Mouse (Mus musculus): ENCODE results near the gene Ccdc3. TPM values are rescaled to one million over a fixed set of nuclear protein-coding genes. Genes with fewer than 3 reads are reported as not detected.

Gene Ccdc3
- polyA plus RNA-seq, 1 experiment from 2014 or later, result 6.6 TPM

DNA sequence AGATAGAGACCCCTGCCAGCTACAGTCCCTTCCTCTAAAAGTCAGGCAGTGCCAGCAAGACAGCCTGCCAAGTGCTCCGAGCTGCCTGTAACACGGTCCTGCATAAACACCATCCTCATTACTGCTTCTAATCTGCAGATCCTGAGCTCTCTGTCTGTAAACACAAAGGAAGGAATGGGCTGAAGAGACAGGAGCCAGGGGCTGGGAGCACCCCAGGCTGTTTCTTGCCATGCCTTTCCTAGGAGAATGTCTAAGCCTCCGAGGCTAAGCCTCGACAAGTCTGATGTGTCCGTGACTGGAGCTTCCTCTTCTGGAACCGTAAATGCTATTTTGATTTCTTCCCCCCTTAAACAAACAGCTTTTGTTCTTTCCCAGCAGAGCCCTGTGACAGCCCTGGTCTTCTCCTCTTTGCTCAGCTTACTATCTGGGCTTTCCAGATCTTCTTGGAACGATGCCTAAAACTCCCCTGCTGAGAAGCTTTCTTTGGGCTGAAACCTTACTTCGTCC, 24.7 kb upstream of the Ccdc3 start:
- Histone ChIP-seq H3K9ac (ENCODE audit: low read depth, low read length) (no peak overlapping the region), H3K4me2 (ENCODE audit: low read length) (no peak overlapping the region)
- WGBS, result 9% methylated on average over 8 of the region's 8 CpGs

DNA sequence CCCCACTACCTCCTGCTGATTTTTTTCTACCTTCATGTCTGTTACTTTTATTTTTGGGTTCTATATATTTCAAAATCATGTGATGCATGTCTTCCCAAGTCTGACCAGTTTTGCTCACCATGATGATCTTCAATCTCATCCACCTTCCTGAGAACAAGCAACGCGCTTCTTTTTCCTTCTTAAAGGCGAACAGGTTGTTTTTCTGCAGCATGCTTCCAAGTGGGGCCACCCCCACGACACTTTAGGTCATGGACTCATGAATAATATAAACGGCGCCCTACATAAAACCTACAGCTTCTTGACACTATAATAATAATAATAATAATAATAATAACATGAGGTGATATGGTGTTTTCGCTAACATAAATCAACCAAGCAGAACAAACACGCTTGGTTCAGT, 23.2 kb upstream of the Ccdc3 start:
- no peaks in the 10 kb centered on the region for H3K36me3 ChIP-seq (ENCODE audit: control insufficient read depth, insufficient read depth, low read length)
- no peak overlapping the region for H3K4me3 ChIP-seq (ENCODE audit: low read depth, low read length)
- no peak overlapping the region for H3K27ac ChIP-seq (ENCODE audit: low read length)
- ATAC-seq, result no peak
- H3K4me2 ChIP-seq (ENCODE audit: low read length), result no peak overlapping the region
- WGBS, result 96% methylated on average over 8 of the region's 8 CpGs
- no peaks in the 10 kb centered on the region for H3K27me3 ChIP-seq (ENCODE audit: control insufficient read depth, insufficient read depth, low read depth, low read length)
- no peak overlapping the region for H3K9ac ChIP-seq (ENCODE audit: low read depth, low read length)
- H3K9me3 ChIP-seq (replicated peaks; ENCODE audit: control insufficient read depth, low read length, poor library complexity, severe bottlenecking), result no peaks in the 10 kb centered on the region
- H3K4me1 ChIP-seq (ENCODE audit: control insufficient read depth, insufficient read depth, low read length), result peaks cover 14% of the 10 kb centered on the region

More for the DNA sequence above, 24.7 kb upstream of the Ccdc3 start:
- ATAC-seq, result peak; percentile 59
- no peaks in the 10 kb centered on the region for H3K36me3 ChIP-seq (ENCODE audit: control insufficient read depth, insufficient read depth, low read length)
- no peaks in the 10 kb centered on the region for H3K27me3 ChIP-seq (ENCODE audit: control insufficient read depth, insufficient read depth, low read depth, low read length)
- no peaks in the 10 kb centered on the region for H3K9me3 ChIP-seq (replicated peaks; ENCODE audit: control insufficient read depth, low read length, poor library complexity, severe bottlenecking)
- peak overlapping the region; percentile 69 for H3K27ac ChIP-seq (ENCODE audit: low read length)
- H3K4me3 ChIP-seq (ENCODE audit: low read depth, low read length), result no peak overlapping the region
- H3K4me1 ChIP-seq (ENCODE audit: control insufficient read depth, insufficient read depth, low read length), result peaks cover 14% of the 10 kb centered on the region

DNA sequence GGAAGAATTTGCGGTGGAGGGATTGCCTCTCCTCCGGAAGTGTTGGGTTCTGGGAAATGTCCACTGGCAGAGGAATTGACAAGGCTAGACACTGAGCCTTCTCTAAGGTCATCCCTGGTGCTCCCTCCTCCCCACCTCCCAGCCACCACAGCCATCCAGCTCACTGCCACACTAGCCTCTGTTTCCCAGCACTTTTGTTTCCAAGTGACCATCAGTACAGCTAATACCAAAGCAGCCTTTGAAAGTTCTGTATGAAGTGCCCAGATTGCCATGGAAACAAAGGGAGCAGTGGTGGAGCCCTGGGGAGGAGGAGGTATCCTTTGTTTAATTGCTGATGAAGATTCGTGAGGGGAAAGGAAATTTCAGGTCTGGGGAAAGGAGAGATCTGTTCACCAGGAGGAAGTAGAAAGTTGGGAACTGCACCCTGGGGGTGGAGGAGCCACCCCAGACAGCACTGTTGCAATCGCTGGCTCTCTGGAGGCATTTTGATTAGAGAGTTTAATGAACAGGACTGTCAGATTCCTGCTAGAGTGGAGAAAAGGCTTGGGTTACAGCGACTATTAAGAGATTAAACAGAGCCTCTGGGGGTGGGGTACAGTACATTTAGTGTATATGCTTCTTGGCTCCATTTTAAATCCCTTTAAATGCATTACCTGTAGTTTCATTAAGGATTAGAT, 20.6 kb upstream of the Ccdc3 start:
- H3K27ac ChIP-seq (ENCODE audit: low read length), result peak overlapping the region; percentile 70; the same call in 1 of the 2 replicates
- no peak overlapping the region for H3K4me3 ChIP-seq (ENCODE audit: low read depth, low read length)
- no peaks in the 10 kb centered on the region for H3K9me3 ChIP-seq (replicated peaks; ENCODE audit: control insufficient read depth, low read length, poor library complexity, severe bottlenecking)
- ATAC-seq, result peak; percentile 88
- no peaks in the 10 kb centered on the region for H3K27me3 ChIP-seq (ENCODE audit: control insufficient read depth, insufficient read depth, low read depth, low read length)
- peaks cover 14% of the 10 kb centered on the region for H3K4me1 ChIP-seq (ENCODE audit: control insufficient read depth, insufficient read depth, low read length)
- no peaks in the 10 kb centered on the region for H3K36me3 ChIP-seq (ENCODE audit: control insufficient read depth, insufficient read depth, low read length)
- peak overlapping the region; percentile 15; the same call in 1 of the 2 replicates for H3K4me2 ChIP-seq (ENCODE audit: low read length)
- WGBS, result 19% methylated on average over 5 of the region's 5 CpGs
- no peak overlapping the region for H3K9ac ChIP-seq (ENCODE audit: low read depth, low read length)

DNA sequence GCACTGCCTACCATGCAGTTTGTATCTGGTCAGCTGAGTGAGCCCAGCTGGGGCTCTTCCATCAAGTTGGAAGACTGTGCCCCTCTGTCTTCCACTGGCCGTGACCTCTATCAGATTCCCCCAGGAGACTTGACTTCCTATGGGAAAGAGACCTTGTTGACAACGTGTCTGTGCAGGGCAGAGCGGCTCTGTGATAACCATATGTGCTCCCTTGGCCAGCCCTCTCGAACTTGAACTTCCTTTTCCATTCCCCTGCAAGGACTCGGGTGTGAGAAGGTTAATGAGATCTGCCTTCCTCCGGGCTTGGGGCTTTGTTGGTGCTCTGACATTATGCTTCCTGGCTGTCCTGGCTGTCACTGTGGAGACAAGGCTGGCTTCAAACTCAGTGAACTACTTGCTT, 12.1 kb upstream of the Ccdc3 start:
- H3K36me3 ChIP-seq (ENCODE audit: control insufficient read depth, insufficient read depth, low read length), result no peaks in the 10 kb centered on the region
- 36% methylated on average over 6 of the region's 6 CpGs for WGBS
- H3K4me3 ChIP-seq (ENCODE audit: low read depth, low read length), result no peak overlapping the region
- H3K4me1 ChIP-seq (ENCODE audit: control insufficient read depth, insufficient read depth, low read length), result no peaks in the 10 kb centered on the region
- H3K27ac ChIP-seq (ENCODE audit: low read length), result no peak overlapping the region
- H3K9me3 ChIP-seq (replicated peaks; ENCODE audit: control insufficient read depth, low read length, poor library complexity, severe bottlenecking), result no peaks in the 10 kb centered on the region
- no peak overlapping the region for H3K9ac ChIP-seq (ENCODE audit: low read depth, low read length)
- no peaks in the 10 kb centered on the region for H3K27me3 ChIP-seq (ENCODE audit: control insufficient read depth, insufficient read depth, low read depth, low read length)
- H3K4me2 ChIP-seq (ENCODE audit: low read length), result no peak overlapping the region
- ATAC-seq, result no peak

DNA sequence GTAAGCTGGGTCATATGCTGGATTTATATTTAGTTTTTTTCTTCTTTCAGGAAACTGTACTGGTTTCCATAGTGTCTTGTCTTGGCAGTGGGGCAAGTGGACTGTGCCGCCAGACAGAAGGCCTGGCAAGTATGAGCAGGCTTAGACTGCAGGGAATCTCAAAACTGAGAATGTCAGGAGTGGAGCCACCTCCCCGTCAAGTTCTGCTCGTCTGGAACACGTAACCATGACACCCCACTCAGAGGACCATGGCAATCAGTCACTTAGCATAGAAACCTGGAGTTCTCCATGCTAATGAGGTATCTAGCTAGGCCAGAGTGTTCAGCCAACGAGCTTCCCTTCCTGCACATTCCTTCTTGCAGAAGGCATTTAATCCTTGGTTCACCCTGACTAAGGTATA, 10.2 kb upstream of the Ccdc3 start:
- no peak overlapping the region for H3K9ac ChIP-seq (ENCODE audit: low read depth, low read length)
- H3K4me3 ChIP-seq (ENCODE audit: low read depth, low read length), result no peak overlapping the region
- no peaks in the 10 kb centered on the region for H3K36me3 ChIP-seq (ENCODE audit: control insufficient read depth, insufficient read depth, low read length)
- WGBS, result 72% methylated on average over 5 of the region's 5 CpGs
- H3K4me2 ChIP-seq (ENCODE audit: low read length), result no peak overlapping the region
- no peaks in the 10 kb centered on the region for H3K27me3 ChIP-seq (ENCODE audit: control insufficient read depth, insufficient read depth, low read depth, low read length)
- ATAC-seq, result 0 out of 2 replicates have a peak, but pooled peaks have one; percentile 17
- H3K9me3 ChIP-seq (replicated peaks; ENCODE audit: control insufficient read depth, low read length, poor library complexity, severe bottlenecking), result no peaks in the 10 kb centered on the region
- no peak overlapping the region for H3K27ac ChIP-seq (ENCODE audit: low read length)
- no peaks in the 10 kb centered on the region for H3K4me1 ChIP-seq (ENCODE audit: control insufficient read depth, insufficient read depth, low read length)

DNA sequence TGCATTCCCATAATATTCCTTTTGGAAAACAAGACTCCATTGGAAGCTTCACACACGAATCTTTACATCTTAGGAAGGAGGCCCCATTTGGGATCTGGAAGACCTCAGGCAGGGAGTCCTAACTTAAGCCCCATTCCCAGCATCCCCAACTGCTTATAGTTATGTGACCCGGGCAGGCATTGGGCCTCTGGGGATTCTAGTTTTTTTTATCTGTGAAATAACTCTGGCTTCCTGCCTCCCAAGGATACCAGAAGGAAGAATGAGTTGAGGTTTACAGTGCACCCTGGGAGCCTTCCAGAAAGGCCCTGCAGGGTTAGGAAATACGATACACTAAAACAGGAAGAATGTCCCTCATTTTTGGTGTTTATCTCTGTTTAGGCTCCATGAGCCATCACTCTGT, 8.5 kb upstream of the Ccdc3 start:
- Histone ChIP-seq H3K4me3 (ENCODE audit: low read depth, low read length) (no peak overlapping the region), H3K4me1 (ENCODE audit: control insufficient read depth, insufficient read depth, low read length) (no peaks in the 10 kb centered on the region), H3K36me3 (ENCODE audit: control insufficient read depth, insufficient read depth, low read length) (no peaks in the 10 kb centered on the region), H3K27me3 (ENCODE audit: control insufficient read depth, insufficient read depth, low read depth, low read length) (no peaks in the 10 kb centered on the region), H3K4me2 (ENCODE audit: low read length) (no peak overlapping the region), H3K9ac (ENCODE audit: low read depth, low read length) (no peak overlapping the region), H3K9me3 (replicated peaks; ENCODE audit: control insufficient read depth, low read length, poor library complexity, severe bottlenecking) (no peaks in the 10 kb centered on the region), H3K27ac (ENCODE audit: low read length) (no peak overlapping the region)
- no peak for ATAC-seq
- 57% methylated on average over 3 of the region's 3 CpGs for WGBS

DNA sequence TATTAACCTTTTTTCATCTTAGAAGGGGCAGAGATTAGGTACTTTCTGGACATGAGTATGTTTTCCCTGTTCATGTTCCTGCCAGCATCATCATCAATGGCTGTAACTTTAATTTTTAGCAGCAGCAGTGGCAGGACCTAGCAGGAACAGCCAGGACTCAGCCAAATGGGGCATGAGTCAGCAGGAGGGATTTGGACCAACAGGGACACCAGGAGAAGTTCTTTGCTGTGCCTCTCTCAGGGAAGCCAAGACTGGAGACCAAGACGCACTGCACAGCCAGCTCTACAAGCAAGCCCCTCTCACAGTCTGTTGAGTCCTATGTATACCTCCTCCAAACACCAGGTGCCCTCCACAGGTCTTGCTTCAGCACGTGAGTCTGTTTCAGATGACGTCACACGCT, 5.5 kb upstream of the Ccdc3 start:
- Histone ChIP-seq H3K4me3 (ENCODE audit: low read depth, low read length) (no peak overlapping the region), H3K9me3 (replicated peaks; ENCODE audit: control insufficient read depth, low read length, poor library complexity, severe bottlenecking) (no peaks in the 10 kb centered on the region), H3K4me1 (ENCODE audit: control insufficient read depth, insufficient read depth, low read length) (no peaks in the 10 kb centered on the region), H3K9ac (ENCODE audit: low read depth, low read length) (no peak overlapping the region), H3K27ac (ENCODE audit: low read length) (no peak overlapping the region), H3K27me3 (ENCODE audit: control insufficient read depth, insufficient read depth, low read depth, low read length) (peaks cover 3% of the 10 kb centered on the region), H3K4me2 (ENCODE audit: low read length) (no peak overlapping the region), H3K36me3 (ENCODE audit: control insufficient read depth, insufficient read depth, low read length) (no peaks in the 10 kb centered on the region)
- WGBS, result 94% methylated on average over 4 of the region's 4 CpGs
- no peak for ATAC-seq

DNA sequence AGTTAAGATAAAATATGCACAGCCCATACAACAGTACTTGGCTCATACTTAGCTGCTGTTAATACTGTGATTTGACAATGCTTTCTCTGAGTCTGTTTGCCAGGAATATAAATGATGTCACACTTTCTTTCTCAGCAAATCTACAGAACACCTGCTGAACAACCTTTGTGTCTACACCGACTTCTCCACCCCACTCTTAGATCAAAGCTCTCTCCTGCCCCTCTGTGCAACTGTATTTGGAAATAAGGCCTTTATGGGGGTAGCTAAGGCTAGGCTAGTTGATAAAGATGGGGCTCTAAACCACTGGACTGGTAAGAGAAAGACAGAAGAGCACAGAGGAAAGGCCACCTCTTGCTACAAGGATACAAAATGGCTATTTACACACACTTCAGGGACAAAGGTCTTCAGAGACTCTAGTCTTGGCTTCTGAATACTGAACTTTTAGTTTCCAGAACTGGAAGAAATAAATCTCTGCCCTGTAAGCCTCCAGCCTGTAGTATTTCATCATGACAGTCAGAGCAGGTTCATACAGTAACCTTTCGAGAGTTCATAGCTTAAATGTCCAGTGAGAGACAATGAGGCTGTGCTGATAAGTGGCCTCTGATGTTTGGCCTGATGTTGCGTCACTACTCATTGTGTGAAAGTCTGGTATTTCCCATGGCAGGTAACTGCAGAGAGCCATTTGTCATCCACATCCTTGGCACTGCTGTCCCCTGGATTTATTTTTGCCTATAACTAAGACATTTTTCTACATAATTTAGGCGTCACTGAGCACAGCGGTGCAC, 2.4 kb upstream of the Ccdc3 start:
- peaks cover 5% of the 10 kb centered on the region; the same call in 1 of the 2 replicates for H3K4me1 ChIP-seq (ENCODE audit: control insufficient read depth, insufficient read depth, low read length)
- no peak for ATAC-seq
- no peak overlapping the region for H3K4me3 ChIP-seq (ENCODE audit: low read depth, low read length)
- no peaks in the 10 kb centered on the region for H3K36me3 ChIP-seq (ENCODE audit: control insufficient read depth, insufficient read depth, low read length)
- no peak overlapping the region for H3K4me2 ChIP-seq (ENCODE audit: low read length)
- H3K9ac ChIP-seq (ENCODE audit: low read depth, low read length), result no peak overlapping the region
- H3K9me3 ChIP-seq (replicated peaks; ENCODE audit: control insufficient read depth, low read length, poor library complexity, severe bottlenecking), result no peaks in the 10 kb centered on the region
- peaks cover 5% of the 10 kb centered on the region for H3K27me3 ChIP-seq (ENCODE audit: control insufficient read depth, insufficient read depth, low read depth, low read length)
- H3K27ac ChIP-seq (ENCODE audit: low read length), result no peak overlapping the region
- WGBS, result 81% methylated on average over 5 of the region's 5 CpGs

DNA sequence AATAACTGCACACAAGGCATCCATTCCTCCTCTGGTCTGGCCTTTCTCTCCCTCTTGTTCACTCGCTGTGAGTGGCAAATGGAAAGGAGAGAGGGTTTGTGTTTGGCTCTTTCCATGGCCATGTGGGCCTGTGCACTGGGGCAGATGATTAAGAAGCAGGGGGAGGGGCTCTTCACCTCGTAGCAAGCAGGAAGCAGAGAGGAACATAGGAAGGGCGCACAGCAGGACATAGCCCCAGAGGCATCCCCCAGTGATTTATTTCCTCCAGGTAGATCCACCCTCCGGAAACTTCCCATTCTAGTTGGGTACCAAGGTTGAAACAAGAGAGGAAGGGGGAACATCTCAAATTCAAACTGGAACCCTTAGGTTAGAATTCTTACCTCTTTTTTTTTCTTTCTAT, 2.4 kb downstream of the Ccdc3 start:
- Histone ChIP-seq H3K4me3 (ENCODE audit: low read depth, low read length) (no peak overlapping the region), H3K4me1 (ENCODE audit: control insufficient read depth, insufficient read depth, low read length) (peaks cover 5% of the 10 kb centered on the region; the same call in 1 of the 2 replicates), H3K27ac (ENCODE audit: low read length) (no peak overlapping the region), H3K9ac (ENCODE audit: low read depth, low read length) (no peak overlapping the region), H3K9me3 (replicated peaks; ENCODE audit: control insufficient read depth, low read length, poor library complexity, severe bottlenecking) (no peaks in the 10 kb centered on the region), H3K27me3 (ENCODE audit: control insufficient read depth, insufficient read depth, low read depth, low read length) (peaks cover 5% of the 10 kb centered on the region), H3K4me2 (ENCODE audit: low read length) (no peak overlapping the region), H3K36me3 (ENCODE audit: control insufficient read depth, insufficient read depth, low read length) (no peaks in the 10 kb centered on the region)
- 44% methylated on average over 4 of the region's 4 CpGs for WGBS
- ATAC-seq, result no peak
